Mouse (Mus musculus): ENCODE data around the gene Rad51d.
"Not testable (repeated sequence)": the region's sequence is repeated elsewhere in the genome, so short reads cannot be mapped to it uniquely, and the experiment has no call there.

The Rad51d gene

DNA sequence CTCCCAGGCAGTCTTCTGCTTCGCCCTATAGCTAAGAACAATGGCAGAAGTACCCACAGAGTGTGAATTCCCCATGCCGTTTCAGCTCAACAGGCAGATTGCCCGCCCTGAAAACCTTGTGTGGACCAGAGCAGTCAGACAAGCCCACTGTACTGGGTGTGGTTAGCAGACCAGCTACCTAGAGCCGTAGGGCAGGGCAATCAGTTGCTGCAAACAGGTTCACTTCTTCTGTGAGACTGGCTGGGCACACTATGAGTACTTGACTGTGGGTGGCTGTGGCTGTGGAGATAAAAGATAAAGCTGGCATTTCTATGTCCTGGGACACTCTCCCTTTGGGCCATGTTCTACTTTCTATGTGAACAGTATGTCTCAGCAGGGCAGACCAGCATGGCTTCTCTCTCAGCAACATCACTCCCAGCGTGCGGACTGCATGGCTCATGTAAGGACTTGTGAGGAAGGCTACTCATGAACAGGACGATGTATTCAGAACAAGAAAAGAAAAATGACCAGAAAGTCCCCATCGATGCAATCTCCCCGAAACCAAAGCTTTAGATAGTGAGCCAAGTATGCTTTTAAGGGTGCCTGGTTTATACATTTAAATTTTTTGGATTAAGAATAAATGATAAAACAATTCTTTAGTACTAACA is 35.0 kb downstream of the Rad51d start:
- no peak for DNase-seq

DNA sequence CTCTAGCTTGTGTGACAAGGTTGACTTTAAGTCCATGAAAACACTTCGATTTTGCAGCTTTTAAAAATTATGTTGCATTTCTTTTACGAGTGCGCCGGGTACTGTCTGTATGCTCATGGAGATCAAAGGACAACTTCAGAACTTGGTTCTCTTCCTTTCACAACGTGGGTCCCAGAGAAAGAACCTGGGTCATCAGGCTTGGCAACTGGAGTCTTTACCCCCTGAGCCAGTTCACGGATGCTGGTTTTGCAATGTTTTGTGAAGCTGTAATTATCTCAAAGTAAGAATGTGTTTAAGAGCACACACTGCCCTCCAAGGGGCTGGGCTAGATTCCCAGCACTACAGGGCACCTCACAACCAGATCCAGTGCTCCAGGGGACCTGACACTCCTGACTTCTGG is 36.3 kb downstream of the Rad51d start:
- no peak for DNase-seq

DNA sequence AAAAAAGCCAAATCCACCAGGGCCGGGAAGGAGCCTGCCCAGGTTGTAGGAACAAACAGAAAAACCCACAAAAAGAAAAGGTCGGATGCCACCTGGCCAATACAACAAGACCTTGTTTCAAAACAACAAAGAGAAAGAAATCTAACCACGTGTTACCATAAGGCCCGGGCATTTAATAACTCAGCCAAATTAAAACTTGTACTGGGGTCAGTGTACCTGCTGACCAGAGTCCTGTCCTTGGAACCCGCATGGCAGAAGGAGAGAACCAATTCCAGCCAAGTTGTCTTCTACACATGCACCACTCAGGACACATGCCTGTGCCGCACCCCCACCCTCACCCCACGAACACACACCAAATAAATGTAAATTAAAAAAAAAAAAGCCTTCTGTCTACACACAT is 37.5 kb downstream of the Rad51d start:
- DNase-seq = peak in 1 of 2 experiments; percentile 60

DNA sequence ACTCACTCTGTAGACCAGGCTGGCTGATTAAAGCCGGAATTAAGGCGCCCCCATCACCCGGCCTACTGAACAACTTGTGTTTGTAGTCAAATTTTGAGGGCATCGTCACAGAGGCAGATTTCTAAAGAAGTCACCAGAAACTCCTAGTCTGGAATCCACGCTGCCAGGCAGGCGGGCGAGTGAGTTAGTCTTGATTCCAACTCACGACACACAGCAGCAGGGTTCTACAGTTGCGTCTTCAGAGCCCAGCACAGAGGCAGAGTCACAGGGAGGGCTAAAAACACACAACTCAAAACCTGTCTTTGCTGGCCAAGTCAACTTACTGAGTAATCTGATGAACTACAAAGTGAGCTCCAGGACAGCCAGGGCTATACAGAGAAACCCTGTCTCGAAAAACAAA is 37.9 kb downstream of the Rad51d start:
- no peak for DNase-seq

DNA sequence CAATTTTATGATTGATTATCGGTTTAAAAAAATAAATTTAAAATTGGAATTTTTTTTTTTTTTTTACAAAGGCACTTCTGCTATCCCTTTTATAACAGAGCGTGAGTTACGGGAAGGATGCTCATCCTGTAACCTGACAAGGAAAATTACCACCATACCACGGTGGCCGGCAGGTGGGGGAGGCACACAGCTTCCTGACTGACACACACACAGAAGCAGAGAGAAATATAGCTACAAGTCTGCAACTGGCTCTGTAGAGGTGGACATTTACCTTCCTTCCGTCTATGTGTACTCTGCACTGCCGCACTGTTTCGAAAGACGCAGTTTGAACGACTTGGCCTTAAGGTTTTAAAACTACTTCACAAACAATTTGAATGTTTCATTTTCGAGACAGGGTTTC is 38.3 kb downstream of the Rad51d start:
- no peak for DNase-seq

DNA sequence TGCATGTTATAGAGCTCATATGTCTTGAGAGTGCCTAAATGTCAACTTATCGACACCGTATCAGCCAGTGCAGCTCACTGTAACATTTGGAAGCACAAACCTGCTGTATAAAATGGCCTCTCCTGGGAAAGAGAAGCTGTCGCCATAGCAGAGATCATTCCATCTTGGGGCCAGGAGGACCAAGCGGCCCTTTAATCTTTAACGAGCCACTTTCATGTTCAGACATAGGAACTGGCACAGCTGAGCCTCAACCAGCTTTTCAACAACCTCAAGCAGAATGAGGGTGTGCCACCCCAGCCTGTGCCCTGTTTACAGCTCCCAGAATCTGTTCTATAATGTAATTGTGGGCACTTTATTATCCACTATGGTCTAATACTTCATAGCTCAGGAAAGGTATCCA is 40.2 kb downstream of the Rad51d start:
- DNase-seq = no peak

DNA sequence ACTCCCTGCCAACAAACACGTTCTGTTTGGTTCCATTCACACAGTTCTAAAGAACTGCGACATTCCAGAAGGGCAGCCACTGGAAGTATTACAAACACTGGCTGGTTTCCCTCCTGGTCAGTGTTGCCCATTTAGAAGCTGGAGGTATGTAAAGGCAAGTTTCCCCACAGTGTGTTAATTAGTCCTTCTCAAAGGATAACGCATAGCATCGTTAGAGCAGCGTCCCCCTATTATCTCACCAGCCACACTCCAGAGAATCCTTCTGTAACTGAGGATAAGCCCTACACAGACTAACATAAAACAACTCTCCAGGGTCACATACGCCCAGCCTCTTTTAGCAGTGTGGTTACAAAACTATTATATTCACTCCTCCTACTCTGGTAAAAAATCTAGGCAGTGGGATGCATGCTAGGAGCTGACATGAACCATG is 42.8 kb downstream of the Rad51d start:
- DNase-seq = no peak

DNA sequence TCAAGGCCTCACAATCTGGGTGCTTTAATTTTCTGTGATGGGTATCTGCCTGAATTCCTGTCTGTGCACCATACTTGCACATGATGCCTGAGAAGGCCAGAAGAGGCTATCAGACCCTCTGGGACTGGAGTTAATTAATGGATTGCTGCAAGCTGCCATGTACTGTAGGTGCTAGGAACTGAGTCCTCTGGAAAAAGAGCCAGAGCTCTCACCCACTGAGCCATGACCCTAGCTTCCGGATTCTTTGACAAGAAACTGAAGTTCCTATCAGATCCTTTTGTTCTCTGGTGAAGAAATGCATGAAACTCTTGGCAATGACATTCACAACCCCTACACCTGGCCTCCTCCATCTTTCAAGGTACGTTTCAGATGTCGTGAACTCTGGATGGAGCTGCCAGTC is 43.5 kb downstream of the Rad51d start:
- no peak for DNase-seq

DNA sequence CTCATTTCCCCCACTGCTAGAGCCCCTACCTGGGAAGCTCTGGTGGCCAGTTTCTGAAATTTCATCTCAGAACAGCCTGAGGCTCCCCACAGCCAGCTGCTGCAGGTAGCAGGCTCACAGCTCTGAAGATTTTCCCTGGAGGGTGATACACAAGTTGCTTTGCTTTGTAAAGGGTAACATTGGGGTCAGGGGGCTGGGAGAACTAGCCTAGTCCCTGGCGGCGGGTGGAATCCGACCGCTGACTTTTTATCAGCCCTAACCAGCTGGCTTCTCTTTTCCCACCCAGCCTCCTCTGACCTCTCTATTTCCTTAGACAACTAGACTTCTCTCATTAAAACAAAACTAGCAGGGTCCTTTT is 44.4 kb downstream of the Rad51d start:
- no peak for DNase-seq

DNA sequence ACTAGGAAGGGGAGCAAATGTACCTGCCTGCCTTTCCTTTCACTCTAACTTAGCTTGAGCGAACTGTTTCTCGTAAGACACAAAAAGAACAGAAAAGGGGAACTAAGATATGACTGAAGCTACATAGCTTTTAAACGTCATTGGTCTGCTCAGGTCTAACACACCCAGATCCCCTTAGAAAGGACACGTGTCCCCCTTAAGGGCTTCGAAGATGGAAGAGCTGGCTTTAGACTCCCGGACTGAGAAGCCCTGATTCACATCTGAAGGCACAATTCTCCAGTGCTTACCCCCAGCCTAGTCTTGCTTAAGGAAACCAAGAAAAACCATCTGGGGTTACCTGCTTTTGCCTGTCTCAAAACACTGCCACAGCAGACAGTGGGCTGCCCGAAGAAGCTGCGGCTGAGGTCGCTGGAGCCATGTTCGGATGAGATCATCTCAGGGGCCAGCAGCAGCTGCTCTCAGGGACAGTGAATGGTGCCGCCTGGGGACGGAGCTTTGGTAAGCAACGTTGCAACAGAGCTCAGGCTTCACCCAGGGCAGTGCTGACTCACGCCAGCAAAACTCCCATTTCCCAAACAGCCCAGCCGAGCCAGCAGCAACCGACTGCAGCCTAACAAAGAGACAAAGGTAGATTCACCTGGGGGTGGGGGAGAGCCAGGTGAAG is 44.9 kb downstream of the Rad51d start:
- DNase-seq = peak; percentile 56 to 76

DNA sequence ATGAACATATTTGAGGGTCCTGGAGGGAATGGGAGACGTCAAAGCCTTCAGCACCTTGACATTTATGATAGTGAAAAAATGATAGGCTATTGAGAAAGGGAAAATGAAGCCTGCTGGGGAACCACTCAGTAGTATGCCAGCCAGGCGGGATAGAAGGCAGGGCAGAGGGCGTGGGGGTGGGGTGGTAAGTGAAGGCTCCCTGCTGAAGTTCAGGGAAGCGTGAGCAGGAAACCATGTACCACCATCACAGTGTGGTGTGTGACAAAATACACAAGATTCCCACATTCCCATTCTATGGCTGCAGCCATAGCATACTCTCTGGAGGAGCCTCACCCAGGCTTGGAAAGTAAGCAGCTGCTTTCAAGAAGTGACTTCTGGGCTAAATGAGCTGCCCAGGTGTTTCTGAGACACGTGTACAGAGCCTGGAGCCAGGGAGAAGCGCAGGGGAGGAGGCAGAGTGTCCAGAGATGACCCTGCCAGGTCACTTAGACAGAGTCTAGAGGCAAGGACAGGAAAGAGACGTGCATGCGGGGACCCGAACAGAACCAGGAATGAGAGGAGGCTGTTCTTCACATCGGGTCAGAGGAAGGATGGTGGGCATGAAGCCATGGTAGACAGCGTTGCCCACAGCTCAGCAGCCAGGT is 45.5 kb downstream of the Rad51d start:
- DNase-seq = peak in 1 of 2 experiments; percentile 53

DNA sequence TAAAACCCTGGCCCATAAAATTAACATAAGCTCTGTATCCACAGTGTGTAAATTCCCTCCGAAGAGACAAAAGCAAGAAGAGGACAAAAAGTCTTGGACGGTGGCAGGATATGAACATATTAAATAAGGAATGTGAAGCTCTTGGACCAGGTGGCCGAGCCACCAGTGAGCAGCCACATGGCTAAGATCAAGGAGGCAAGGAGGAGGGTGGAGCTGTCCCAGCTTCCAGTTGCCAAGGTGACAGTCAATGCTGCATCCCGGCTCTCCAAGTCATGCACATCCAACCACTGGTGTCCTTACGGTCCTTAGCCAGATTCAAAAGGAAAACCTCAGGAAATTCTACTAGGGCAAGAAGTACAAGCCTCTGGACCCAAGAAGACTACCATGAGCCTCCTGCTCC is 51.9 kb downstream of the Rad51d start:
- DNase-seq = no peak

DNA sequence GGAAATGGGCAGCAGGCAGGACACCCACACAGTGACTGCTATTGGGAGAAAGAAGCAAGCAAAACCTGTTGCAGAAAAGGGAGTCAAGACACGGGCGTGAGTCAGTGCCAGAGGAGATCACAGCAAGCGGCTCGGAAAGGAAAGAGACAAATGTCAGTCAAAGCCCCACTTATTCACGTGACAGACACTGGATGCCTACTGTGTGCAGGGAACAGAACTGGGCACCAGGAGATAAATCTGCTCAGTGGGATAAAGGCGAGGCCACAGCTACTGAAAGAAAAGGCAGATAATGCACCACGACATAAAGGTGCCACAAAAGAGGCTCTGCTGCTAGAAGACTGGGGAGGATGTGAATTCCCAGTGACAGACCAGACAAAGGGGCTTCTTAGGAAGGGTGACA is 52.6 kb downstream of the Rad51d start:
- no peak for DNase-seq

DNA sequence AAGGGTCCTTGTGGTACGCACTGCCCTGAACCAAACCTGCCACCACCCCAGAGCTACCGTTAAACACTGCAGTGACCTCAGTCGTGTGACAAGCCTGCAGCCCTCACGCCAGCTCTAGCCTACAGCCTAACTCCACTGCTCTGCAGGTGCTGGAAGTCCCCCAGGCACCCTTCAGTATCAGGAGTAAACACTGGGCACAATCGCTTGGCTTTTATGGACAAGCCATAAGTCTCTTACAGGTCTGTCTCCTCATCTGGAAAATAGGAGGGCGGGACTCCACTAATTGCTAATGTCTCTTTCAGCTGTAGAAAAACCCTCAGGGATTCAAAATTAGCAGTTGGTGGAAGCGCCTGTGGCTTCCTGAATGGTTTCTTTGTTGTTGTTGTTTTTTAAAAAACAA is 53.2 kb downstream of the Rad51d start:
- DNase-seq = no peak

DNA sequence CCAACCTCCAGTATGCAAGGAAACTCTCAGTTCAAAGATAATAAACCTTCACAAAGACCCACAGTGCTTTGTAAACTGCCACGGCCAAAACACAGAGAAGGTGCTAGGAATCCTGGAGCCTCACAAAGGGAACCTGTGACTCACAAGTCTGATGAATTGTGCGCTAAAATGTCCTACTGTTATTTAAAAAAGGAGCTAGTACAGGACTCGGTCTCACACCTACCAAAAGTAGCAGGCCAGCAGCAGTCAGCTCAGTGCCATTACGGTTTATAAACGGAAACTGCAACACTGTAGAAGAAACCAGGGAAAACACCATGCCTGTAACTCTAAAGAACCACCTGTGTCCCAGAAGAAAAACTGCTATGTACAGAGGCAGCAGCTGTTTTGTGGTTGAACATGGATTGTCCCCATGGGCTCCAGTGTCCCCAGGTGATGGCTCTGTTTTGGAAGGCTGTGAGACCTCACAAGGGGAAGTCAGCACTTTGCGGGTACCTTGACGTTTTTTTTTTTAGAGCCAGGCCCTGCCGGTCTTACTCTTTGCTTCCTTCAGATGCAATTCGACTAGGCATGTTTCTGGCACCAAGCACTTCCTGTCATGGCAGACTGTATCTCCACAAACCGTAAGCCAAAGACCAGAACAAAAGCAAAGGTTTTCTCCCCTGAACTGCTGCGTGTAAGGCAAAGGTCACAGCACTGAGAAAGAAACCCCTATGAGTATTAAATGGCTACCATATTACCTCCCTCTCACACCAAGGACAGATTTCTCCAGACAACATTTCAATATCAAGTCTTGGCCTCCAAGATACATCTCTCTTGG is 54.6 kb downstream of the Rad51d start:
- DNase-seq = no peak

DNA sequence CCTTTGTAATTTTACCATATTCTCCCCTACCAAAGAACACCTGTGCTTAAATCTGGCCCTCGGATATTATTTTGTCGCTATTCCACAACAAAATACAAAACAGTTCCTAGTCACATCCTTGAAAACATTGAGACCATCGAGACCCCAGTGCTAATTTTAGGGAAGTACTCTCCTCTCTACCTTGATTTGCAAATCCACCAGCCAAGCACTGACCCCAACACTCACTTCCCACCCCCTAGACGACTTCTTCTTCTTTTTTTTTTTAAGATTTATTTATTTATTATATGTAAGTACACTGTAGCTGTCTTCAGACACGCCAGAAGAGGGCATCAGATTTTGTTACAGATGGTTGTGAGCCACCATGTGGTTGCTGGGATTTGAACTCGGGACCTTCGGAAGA is 56.1 kb downstream of the Rad51d start:
- not testable (repeated sequence) for DNase-seq

DNA sequence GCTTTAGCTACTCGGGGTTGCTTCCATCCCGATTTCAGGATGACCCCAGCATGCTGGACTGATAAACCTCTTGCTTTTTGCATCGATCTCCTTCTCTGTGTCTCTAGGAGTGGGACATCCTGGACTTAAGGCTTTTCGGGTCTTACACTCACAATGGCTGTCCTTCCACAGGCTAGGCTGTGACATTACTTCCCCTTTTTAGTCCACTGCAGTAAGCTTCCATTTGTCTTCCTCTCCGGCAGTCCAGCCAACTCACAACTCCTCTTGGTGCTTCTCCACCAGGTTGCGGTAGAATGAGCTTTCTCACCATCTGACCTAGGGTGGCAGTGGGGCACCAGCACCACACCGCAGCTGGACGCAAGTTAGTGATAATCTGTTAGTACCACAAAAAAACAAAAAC is 56.5 kb downstream of the Rad51d start:
- no peak for DNase-seq

DNA sequence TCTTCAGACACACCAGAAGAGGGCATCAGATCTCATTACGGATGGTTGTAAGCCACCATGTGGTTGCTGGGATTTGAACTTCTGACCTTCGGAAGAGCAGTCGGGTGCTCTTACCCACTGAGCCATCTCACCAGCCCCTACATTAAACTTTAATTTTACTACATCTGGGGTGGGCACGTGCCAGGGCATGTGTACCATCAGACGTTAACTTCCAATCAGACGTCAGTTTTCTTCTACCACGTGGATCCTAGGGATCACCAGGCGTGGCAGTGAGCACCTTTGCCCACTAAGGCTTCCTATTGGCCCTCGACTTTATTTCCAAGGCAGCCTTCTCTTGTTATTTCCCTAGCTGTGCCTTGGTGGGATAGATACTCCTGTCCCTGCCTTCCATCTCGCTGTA is 58.0 kb downstream of the Rad51d start:
- peak; percentile 44 to 69 for DNase-seq

DNA sequence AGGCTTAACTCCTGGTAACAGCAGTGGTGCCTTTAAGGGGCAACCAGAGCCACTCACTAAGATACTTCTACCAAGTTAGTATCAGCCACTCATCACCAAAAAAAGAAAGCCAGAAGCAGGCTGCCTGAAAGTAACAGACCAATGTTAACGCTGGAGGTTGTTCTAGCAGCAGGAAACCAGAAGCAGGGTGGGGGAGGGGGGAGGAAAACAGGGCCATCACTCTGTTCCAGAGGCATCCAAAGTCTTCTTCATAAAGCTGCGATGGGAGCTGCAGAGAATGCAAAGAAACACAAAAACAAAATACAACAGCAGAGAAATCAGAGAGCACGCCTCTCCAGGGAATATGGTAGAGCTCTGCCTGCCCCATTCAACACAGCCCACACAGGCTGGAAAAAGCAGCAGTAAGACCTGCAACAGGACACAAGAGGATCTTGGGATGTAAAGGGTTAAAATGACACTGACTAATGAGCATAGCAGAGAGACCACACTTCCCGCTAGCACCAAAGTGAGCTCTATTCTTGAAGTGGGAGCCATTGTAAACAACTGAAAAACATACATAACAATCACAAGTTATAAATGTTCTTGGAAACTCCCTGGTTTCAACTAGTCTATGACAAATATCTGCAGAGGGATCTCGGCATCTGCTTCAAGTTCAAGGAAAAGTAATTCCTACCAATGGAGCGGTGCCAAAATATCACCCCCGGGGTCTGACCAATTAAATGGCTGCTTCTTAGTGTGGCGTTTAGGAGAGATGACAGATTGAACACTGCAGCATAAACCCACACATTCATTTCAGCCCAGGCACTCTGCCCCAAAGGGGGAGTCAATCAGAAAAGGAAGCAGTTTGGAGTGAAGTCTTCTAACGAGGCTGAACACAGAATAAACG is 59.2 kb downstream of the Rad51d start:
- DNase-seq = no peak

DNA sequence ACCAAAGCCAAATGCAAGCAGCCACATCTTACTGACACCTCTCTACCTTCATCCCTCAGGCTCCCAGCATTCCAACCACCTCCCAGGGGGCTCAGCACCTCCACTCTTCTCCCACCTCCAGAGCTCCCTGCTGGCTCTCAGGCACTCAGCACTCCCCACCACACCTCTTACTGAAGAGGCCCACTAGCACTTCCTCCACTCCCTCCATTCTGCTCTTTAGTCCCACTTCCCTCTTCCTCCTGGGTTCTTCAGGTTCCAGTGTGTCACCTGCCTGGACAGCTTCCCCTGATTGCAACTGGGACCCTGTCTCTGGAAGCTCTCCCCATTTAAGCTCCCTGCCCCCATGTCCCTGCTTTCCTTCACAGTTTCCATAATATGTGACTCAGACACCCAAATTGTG is 63.6 kb downstream of the Rad51d start:
- DNase-seq = no peak
